Mouse (Mus musculus): ENCODE results near the gene Zfp592. TPM values are rescaled to one million over a fixed set of nuclear protein-coding genes. Genes with fewer than 3 reads are reported as not detected.

Zfp592 gene
- polyA plus RNA-seq, 1 experiment from 2014 or later: 12.1 TPM

- Histone ChIP-seq H3K4me3 (replicated peaks) (no peak overlapping the region), H3K9ac (no peak overlapping the region), H3K27me3 (no peaks in the 10 kb centered on the region), H3K27ac (no peak overlapping the region), H3K36me3 (replicated peaks) (peaks cover 54% of the 10 kb centered on the region), H3K4me1 (no peaks in the 10 kb centered on the region), H3K4me2 (no peak overlapping the region), H3K9me3 (no peaks in the 10 kb centered on the region)
- ATAC-seq (ENCODE audit: low FRiP score): no peak
- 77% methylated on average over 5 of the region's 5 CpGs for WGBS
Observed at GRCm38 (mm10) chr7:81043023-81043620, 49.6 kb downstream of the Zfp592 start.

DNA sequence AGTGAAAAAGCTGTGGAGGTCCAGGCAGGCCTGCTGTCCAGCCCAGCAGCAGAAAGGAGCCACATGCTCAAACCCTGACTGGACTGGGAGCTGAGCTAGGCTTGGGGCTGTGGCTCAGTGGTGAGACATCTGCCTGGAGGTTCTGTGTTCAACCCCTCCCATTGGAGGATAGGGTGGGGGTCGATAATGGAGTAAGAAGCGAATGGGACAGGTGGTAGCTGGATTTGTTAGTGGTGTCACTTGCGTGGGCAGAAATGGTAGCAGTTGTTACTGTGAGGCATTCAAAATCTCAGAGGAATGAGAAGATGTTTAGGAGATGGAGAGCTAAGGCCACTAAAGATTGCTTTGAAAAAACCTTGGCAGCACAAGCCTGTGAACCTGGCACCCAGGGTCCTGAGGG, 54.4 kb downstream of the Zfp592 start:
- Histone ChIP-seq H3K4me1 (no peaks in the 10 kb centered on the region), H3K9ac (no peak overlapping the region), H3K4me2 (no peak overlapping the region), H3K9me3 (no peaks in the 10 kb centered on the region), H3K4me3 (replicated peaks) (no peak overlapping the region), H3K27ac (no peak overlapping the region), H3K36me3 (replicated peaks) (peaks cover 7% of the 10 kb centered on the region), H3K27me3 (no peaks in the 10 kb centered on the region)
- ATAC-seq (ENCODE audit: low FRiP score): no peak
- 88% methylated on average over 3 of the region's 3 CpGs for WGBS

GRCm38 (mm10) chr7:81048513-81048912, 55.0 kb downstream of the Zfp592 start:
- no peaks in the 10 kb centered on the region for H3K4me1 ChIP-seq
- H3K4me3 ChIP-seq (replicated peaks): no peak overlapping the region
- H3K4me2 ChIP-seq: no peak overlapping the region
- no peaks in the 10 kb centered on the region for H3K27me3 ChIP-seq
- H3K9ac ChIP-seq: no peak overlapping the region
- no peaks in the 10 kb centered on the region for H3K9me3 ChIP-seq
- no peak for ATAC-seq (ENCODE audit: low FRiP score)
- H3K36me3 ChIP-seq (replicated peaks): peaks cover 3% of the 10 kb centered on the region; the same call in 1 of the 2 replicates
- WGBS: 83% methylated on average over 2 of the region's 2 CpGs
- no peak overlapping the region for H3K27ac ChIP-seq

DNA sequence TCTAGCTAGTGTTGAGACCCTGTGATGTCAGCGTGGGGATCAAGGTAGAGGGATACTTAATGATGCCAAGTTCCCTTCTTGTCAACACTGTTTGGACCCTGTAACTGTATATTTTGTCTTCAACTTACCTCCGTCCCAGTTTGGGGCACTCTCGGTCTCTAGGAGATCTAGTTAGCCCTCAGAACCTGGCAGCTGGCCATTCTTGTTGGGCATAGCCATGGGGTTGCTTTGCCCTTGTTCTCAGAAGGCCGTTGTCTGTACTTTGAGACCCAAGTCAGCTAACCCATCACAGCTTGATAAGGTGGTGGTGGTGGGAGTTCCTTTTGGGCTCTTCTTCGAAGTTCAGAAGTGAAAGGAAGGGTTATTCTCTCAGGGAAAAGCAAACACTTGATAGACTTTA, 56.5 kb downstream of the Zfp592 start:
- Histone ChIP-seq H3K9ac (no peak overlapping the region), H3K9me3 (no peaks in the 10 kb centered on the region), H3K4me3 (replicated peaks) (no peak overlapping the region), H3K27ac (no peak overlapping the region), H3K36me3 (replicated peaks) (no peaks in the 10 kb centered on the region), H3K27me3 (no peaks in the 10 kb centered on the region), H3K4me1 (no peaks in the 10 kb centered on the region), H3K4me2 (no peak overlapping the region)
- ATAC-seq (ENCODE audit: low FRiP score): no peak
- 87% methylated on average over 5 of the region's 5 CpGs for WGBS

DNA sequence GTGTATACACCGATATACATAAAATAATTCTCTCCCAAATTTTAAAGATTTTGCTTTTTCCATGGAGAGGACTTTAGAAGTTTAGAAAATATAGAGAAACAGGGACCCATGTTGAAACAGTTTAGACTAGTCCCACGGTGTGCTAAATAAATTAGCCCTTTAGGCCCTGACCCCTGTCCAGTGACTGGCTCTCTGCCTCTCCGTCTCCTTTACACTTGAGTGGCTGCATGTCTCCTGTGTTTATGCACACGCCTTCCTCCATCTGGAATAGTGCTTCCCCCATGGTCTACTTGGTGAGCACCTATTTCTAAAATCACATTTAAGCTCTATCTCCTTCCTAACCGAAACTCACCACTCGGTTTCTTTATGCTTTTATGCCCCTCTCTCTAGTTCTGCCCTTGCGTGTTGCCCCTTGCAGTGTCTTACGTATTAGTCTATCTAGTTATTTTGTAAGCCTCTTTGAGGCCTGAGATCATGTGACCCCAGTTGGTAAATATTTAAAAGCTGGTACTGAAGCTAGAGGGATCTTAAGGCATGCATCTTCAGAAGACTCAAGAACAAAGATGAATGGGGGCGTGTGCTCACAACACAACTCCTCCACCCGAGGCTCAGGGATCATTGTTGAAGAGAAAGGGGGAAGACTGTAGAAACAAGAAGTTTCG, 62.4 kb downstream of the Zfp592 start:
- Histone ChIP-seq H3K27me3 (no peaks in the 10 kb centered on the region), H3K36me3 (replicated peaks) (no peaks in the 10 kb centered on the region), H3K4me2 (no peak overlapping the region), H3K9ac (no peak overlapping the region), H3K4me1 (no peaks in the 10 kb centered on the region), H3K4me3 (replicated peaks) (no peak overlapping the region), H3K27ac (no peak overlapping the region), H3K9me3 (no peaks in the 10 kb centered on the region)
- no peak for ATAC-seq (ENCODE audit: low FRiP score)
- 84% methylated on average over 11 of the region's 11 CpGs for WGBS

- H3K4me3 ChIP-seq (replicated peaks): no peak within 1 kb of the TSS
- no peak within 1 kb of the TSS; the same call in 1 of the 2 replicates for H3K4me2 ChIP-seq
- no peak for ATAC-seq (ENCODE audit: low FRiP score)
- H3K9me3 ChIP-seq: no peaks in the 10 kb centered on the region
- H3K4me1 ChIP-seq: no peaks in the 10 kb centered on the region
- no peaks in the 10 kb centered on the region for H3K27me3 ChIP-seq
- no peak within 1 kb of the TSS for H3K9ac ChIP-seq
- 46% methylated on average over 27 of the region's 27 CpGs for WGBS
- peak within 1 kb of the TSS; percentile 9; the same call in 1 of the 2 replicates for H3K27ac ChIP-seq
- no peaks in the 10 kb centered on the region for H3K36me3 ChIP-seq (replicated peaks)
Observed at GRCm38 (mm10) chr7:81057471-81057870, 64.0 kb downstream of the Zfp592 start, which contains the start of gene Alpk3. Gene Alpk3, plus strand, starts transcription at chr7:81057600.

GRCm38 (mm10) chr7:81057901-81058711, 64.6 kb downstream of the Zfp592 start:
- Histone ChIP-seq H3K27me3 (no peaks in the 10 kb centered on the region), H3K4me2 (no peak overlapping the region), H3K36me3 (replicated peaks) (no peaks in the 10 kb centered on the region), H3K27ac (0 out of 2 replicates have a peak overlapping the region, but pooled peaks have one; percentile 9), H3K9me3 (no peaks in the 10 kb centered on the region), H3K4me1 (no peaks in the 10 kb centered on the region), H3K4me3 (replicated peaks) (no peak overlapping the region), H3K9ac (no peak overlapping the region)
- no peak for ATAC-seq (ENCODE audit: low FRiP score)
- 85% methylated on average over 6 of the region's 6 CpGs for WGBS

DNA sequence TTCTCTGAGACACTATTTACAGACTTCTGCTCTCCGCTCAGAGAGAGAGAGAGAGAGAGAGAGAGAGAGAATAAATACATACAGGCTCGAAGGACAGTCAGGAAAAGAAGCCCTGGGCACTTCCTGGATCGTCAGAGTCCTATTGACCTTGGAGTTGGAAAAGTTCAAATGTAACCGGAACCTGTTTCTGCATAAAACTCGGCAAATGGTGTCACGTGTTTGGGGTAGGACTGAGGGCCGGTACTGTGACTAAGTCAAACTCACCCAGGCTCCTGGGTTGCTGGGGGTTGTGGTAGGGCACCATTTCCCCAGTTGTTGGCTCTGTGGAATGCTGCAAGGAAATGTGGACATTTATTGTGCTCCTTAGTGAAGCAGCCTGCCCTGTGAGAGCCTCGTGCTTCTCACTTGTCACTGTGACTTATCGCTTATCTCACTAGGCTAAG, 65.3 kb downstream of the Zfp592 start:
- Histone ChIP-seq H3K9ac (no peak overlapping the region), H3K4me2 (no peak overlapping the region), H3K4me3 (replicated peaks) (no peak overlapping the region), H3K9me3 (no peaks in the 10 kb centered on the region), H3K36me3 (replicated peaks) (no peaks in the 10 kb centered on the region), H3K27ac (no peak overlapping the region), H3K4me1 (no peaks in the 10 kb centered on the region), H3K27me3 (no peaks in the 10 kb centered on the region)
- ATAC-seq (ENCODE audit: low FRiP score): no peak
- WGBS: 82% methylated on average over 9 of the region's 9 CpGs

DNA sequence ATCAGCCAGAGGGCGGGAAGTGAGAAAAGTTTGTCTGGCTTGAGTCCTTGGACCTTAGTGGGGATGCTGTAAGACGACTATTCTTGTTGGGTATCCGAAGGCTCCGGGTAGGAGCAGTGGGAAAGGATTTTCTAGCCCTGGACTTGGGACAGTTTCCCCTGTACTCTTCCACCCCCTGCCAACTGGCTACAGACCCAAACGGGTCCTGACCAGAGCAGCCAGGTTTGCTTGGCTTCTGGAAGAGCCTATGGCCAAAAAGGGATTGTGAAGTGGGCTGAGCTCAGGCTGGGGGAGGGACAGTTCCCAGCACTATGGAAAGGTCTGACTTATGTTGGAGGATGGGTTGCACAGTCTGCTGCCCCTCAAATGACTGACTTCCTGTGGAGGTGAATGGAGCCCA, 65.9 kb downstream of the Zfp592 start:
- Histone ChIP-seq H3K36me3 (replicated peaks) (no peaks in the 10 kb centered on the region), H3K4me3 (replicated peaks) (no peak overlapping the region), H3K27ac (no peak overlapping the region), H3K4me1 (no peaks in the 10 kb centered on the region), H3K9me3 (no peaks in the 10 kb centered on the region), H3K27me3 (no peaks in the 10 kb centered on the region), H3K9ac (no peak overlapping the region), H3K4me2 (no peak overlapping the region)
- no peak for ATAC-seq (ENCODE audit: low FRiP score)
- 76% methylated on average over 5 of the region's 5 CpGs for WGBS

DNA sequence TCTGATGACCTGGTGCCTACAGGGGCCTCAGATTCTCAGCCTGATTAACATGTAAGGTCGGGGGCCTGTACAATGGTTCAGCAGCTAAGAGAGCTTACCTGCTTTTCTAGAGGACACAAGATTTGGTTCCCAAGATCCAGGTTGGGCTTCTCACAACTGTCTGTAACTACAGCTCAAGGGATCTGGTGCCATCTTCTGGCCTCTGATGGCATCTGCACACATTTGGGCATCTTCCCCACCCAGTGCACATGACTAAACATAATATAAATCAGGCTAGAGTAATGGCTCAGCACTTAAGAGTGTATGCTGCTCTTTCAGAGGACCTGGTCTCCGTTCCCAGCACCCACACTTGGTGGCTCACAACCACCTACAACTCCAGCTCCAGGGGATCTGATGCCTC, 67.4 kb downstream of the Zfp592 start:
- no peaks in the 10 kb centered on the region for H3K4me1 ChIP-seq
- H3K9me3 ChIP-seq: no peaks in the 10 kb centered on the region
- H3K4me3 ChIP-seq (replicated peaks): no peak overlapping the region
- no peaks in the 10 kb centered on the region for H3K27me3 ChIP-seq
- H3K36me3 ChIP-seq (replicated peaks): no peaks in the 10 kb centered on the region
- H3K27ac ChIP-seq: no peak overlapping the region
- 85% methylated on average over 2 of the region's 2 CpGs for WGBS
- no peak overlapping the region for H3K4me2 ChIP-seq
- no peak overlapping the region for H3K9ac ChIP-seq
- no peak for ATAC-seq (ENCODE audit: low FRiP score)

DNA sequence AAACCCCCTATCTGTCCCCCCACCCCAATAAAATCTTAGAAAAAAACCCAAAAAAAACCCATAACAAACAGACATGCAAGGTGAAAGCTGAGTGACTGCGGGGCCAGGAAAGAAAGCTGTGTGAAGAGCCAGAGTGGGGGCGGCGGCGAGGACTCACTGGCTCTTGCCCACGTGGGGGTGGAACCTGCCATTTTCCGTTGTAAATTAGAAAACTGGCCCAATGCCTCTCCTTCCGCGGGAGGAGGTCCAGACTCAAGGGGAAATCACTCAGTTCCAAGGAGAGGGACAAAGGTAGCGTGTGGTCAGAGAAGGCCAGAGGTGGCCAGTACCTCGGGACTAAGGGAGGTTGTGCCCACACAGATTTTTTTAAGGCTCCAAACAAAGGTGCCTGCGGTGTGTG, 68.5 kb downstream of the Zfp592 start:
- H3K4me1 ChIP-seq: no peaks in the 10 kb centered on the region
- H3K36me3 ChIP-seq (replicated peaks): no peaks in the 10 kb centered on the region
- no peak overlapping the region for H3K4me3 ChIP-seq (replicated peaks)
- no peak overlapping the region for H3K9ac ChIP-seq
- H3K9me3 ChIP-seq: no peaks in the 10 kb centered on the region
- H3K27ac ChIP-seq: no peak overlapping the region
- 87% methylated on average over 11 of the region's 11 CpGs for WGBS
- no peak for ATAC-seq (ENCODE audit: low FRiP score)
- H3K27me3 ChIP-seq: no peaks in the 10 kb centered on the region
- no peak overlapping the region for H3K4me2 ChIP-seq

- Histone ChIP-seq H3K9ac (no peak overlapping the region), H3K27me3 (no peaks in the 10 kb centered on the region), H3K36me3 (replicated peaks) (no peaks in the 10 kb centered on the region), H3K9me3 (no peaks in the 10 kb centered on the region), H3K4me2 (no peak overlapping the region), H3K4me1 (no peaks in the 10 kb centered on the region), H3K4me3 (replicated peaks) (no peak overlapping the region), H3K27ac (no peak overlapping the region)
- 57% methylated on average over 9 of the region's 9 CpGs for WGBS
- no peak for ATAC-seq (ENCODE audit: low FRiP score)
Observed at GRCm38 (mm10) chr7:81063332-81063731, 69.9 kb downstream of the Zfp592 start.

All from forebrain, embryonic 12.5 days (tissue).